Mouse (Mus musculus): Measurements from ENCODE around the gene Inafm2. TPM values are rescaled to one million over a fixed set of nuclear protein-coding genes. Genes with fewer than 3 reads are reported as not detected.

Inafm2 gene
- polyA plus RNA-seq, 1 experiment from 2014 or later: 25.2 TPM

- Histone ChIP-seq H3K27me3 (replicated peaks) (0 out of 2 replicates have a peak, but pooled peaks cover 2% of the 10 kb centered on the region), H3K36me3 (no peaks in the 10 kb centered on the region), H3K9me3 (no peaks in the 10 kb centered on the region), H3K27ac (no peak overlapping the region), H3K4me2 (replicated peaks) (peak overlapping the region; percentile 60), H3K4me1 (peaks cover 5% of the 10 kb centered on the region; the same call in 1 of the 2 replicates), H3K9ac (no peak overlapping the region), H3K4me3 (peak overlapping the region; percentile 42)
- WGBS: 7% methylated on average over 10 of the region's 10 CpGs
- peak; percentile 61 for ATAC-seq (ENCODE audit: low FRiP score, low read depth)
Observed at GRCm38 (mm10) chr2:118779065-118779464, 33.5 kb downstream of the Inafm2 start.

- WGBS: 13% methylated on average over 39 of the region's 39 CpGs
- no peaks in the 10 kb centered on the region for H3K27me3 ChIP-seq (replicated peaks)
Observed at GRCm38 (mm10) chr2:118779504-118780480, 34.2 kb downstream of the Inafm2 start, which contains the start of gene Disp2. TSS of gene Disp2 (plus strand) at chr2:118779719.

GRCm38 (mm10) chr2:118781115-118781514 is 35.6 kb downstream of the Inafm2 start:
- 43% methylated on average over 1 of the region's 1 CpGs for WGBS
- Histone ChIP-seq H3K27me3 (replicated peaks) (no peaks in the 10 kb centered on the region), H3K9ac (no peak overlapping the region), H3K4me2 (replicated peaks) (peak overlapping the region; percentile 60), H3K4me3 (no peak overlapping the region), H3K27ac (no peak overlapping the region), H3K36me3 (no peaks in the 10 kb centered on the region), H3K9me3 (no peaks in the 10 kb centered on the region), H3K4me1 (peaks cover 5% of the 10 kb centered on the region; the same call in 1 of the 2 replicates)
- no peak for ATAC-seq (ENCODE audit: low FRiP score, low read depth)

More at GRCm38 (mm10) chr2:118779504-118780480, 34.2 kb downstream of the Inafm2 start, which contains the start of gene Disp2:
- no peaks in the 10 kb centered on the region for H3K36me3 ChIP-seq
- H3K4me1 ChIP-seq: peaks cover 5% of the 10 kb centered on the region; the same call in 1 of the 2 replicates
- peak within 1 kb of the TSS; percentile 42 for H3K4me3 ChIP-seq
- peak; percentile 95 for ATAC-seq (ENCODE audit: low FRiP score, low read depth)
- no peaks in the 10 kb centered on the region for H3K9me3 ChIP-seq
- H3K27ac ChIP-seq: peak within 1 kb of the TSS; percentile 16; the same call in 1 of the 2 replicates
- H3K4me2 ChIP-seq (replicated peaks): peak within 1 kb of the TSS; percentile 60
- H3K9ac ChIP-seq: peak within 1 kb of the TSS; percentile 61

- Histone ChIP-seq H3K27me3 (replicated peaks) (no peaks in the 10 kb centered on the region), H3K9ac (no peak overlapping the region), H3K27ac (no peak overlapping the region), H3K36me3 (0 out of 2 replicates have a peak, but pooled peaks cover 3% of the 10 kb centered on the region), H3K4me1 (peaks cover 5% of the 10 kb centered on the region; the same call in 1 of the 2 replicates), H3K4me2 (replicated peaks) (no peak overlapping the region), H3K9me3 (no peaks in the 10 kb centered on the region), H3K4me3 (no peak overlapping the region)
- WGBS: 73% methylated on average over 4 of the region's 4 CpGs
- ATAC-seq (ENCODE audit: low FRiP score, low read depth): no peak
Observed at GRCm38 (mm10) chr2:118782303-118782702, 36.7 kb downstream of the Inafm2 start.

GRCm38 (mm10) chr2:118783093-118783492 is 37.5 kb downstream of the Inafm2 start:
- Histone ChIP-seq H3K27me3 (replicated peaks) (no peaks in the 10 kb centered on the region), H3K4me3 (no peak overlapping the region), H3K27ac (no peak overlapping the region), H3K36me3 (peaks cover 10% of the 10 kb centered on the region; the same call in 1 of the 2 replicates), H3K4me1 (peaks cover 5% of the 10 kb centered on the region; the same call in 1 of the 2 replicates), H3K4me2 (replicated peaks) (no peak overlapping the region), H3K9me3 (no peaks in the 10 kb centered on the region), H3K9ac (no peak overlapping the region)
- no peak for ATAC-seq (ENCODE audit: low FRiP score, low read depth)
- WGBS: 69% methylated on average over 5 of the region's 5 CpGs

GRCm38 (mm10) chr2:118783663-118784062 is 38.1 kb downstream of the Inafm2 start:
- H3K9ac ChIP-seq: no peak overlapping the region
- H3K4me2 ChIP-seq (replicated peaks): no peak overlapping the region
- peaks cover 10% of the 10 kb centered on the region; the same call in 1 of the 2 replicates for H3K36me3 ChIP-seq
- no peak overlapping the region for H3K4me3 ChIP-seq
- no peak overlapping the region for H3K27ac ChIP-seq
- 92% methylated on average over 7 of the region's 7 CpGs for WGBS
- H3K27me3 ChIP-seq (replicated peaks): no peaks in the 10 kb centered on the region
- no peaks in the 10 kb centered on the region for H3K9me3 ChIP-seq
- ATAC-seq (ENCODE audit: low FRiP score, low read depth): no peak
- peaks cover 5% of the 10 kb centered on the region; the same call in 1 of the 2 replicates for H3K4me1 ChIP-seq

GRCm38 (mm10) chr2:118786525-118786924 is 41.0 kb downstream of the Inafm2 start:
- H3K9me3 ChIP-seq: no peaks in the 10 kb centered on the region
- H3K36me3 ChIP-seq: peaks cover 16% of the 10 kb centered on the region
- H3K4me3 ChIP-seq: no peak overlapping the region
- 91% methylated on average over 5 of the region's 5 CpGs for WGBS
- H3K4me1 ChIP-seq: peaks cover 9% of the 10 kb centered on the region; the same call in 1 of the 2 replicates
- H3K4me2 ChIP-seq (replicated peaks): no peak overlapping the region
- no peak overlapping the region for H3K9ac ChIP-seq
- H3K27me3 ChIP-seq (replicated peaks): 0 out of 2 replicates have a peak, but pooled peaks cover 15% of the 10 kb centered on the region
- no peak overlapping the region for H3K27ac ChIP-seq
- no peak for ATAC-seq (ENCODE audit: low FRiP score, low read depth)

GRCm38 (mm10) chr2:118789501-118789900 is 43.9 kb downstream of the Inafm2 start:
- Histone ChIP-seq H3K4me2 (replicated peaks) (no peak overlapping the region), H3K36me3 (peaks cover 30% of the 10 kb centered on the region), H3K4me1 (peaks cover 9% of the 10 kb centered on the region; the same call in 1 of the 2 replicates), H3K27me3 (replicated peaks) (0 out of 2 replicates have a peak, but pooled peaks cover 18% of the 10 kb centered on the region), H3K27ac (no peak overlapping the region), H3K9me3 (no peaks in the 10 kb centered on the region), H3K4me3 (no peak overlapping the region), H3K9ac (no peak overlapping the region)
- WGBS: 90% methylated on average over 11 of the region's 11 CpGs
- no peak for ATAC-seq (ENCODE audit: low FRiP score, low read depth)

- H3K9ac ChIP-seq: no peak overlapping the region
- H3K36me3 ChIP-seq: peaks cover 30% of the 10 kb centered on the region
- H3K4me3 ChIP-seq: no peak overlapping the region
- H3K4me2 ChIP-seq (replicated peaks): peak overlapping the region; percentile 46
- no peak for ATAC-seq (ENCODE audit: low FRiP score, low read depth)
- no peak overlapping the region for H3K27ac ChIP-seq
- H3K4me1 ChIP-seq: peaks cover 9% of the 10 kb centered on the region; the same call in 1 of the 2 replicates
- 0 out of 2 replicates have a peak, but pooled peaks cover 18% of the 10 kb centered on the region for H3K27me3 ChIP-seq (replicated peaks)
- WGBS: 55% methylated on average over 12 of the region's 12 CpGs
- H3K9me3 ChIP-seq: no peaks in the 10 kb centered on the region
Observed at GRCm38 (mm10) chr2:118790221-118790550, 44.6 kb downstream of the Inafm2 start.

- no peaks in the 10 kb centered on the region for H3K9me3 ChIP-seq
- peak; percentile 53 for ATAC-seq (ENCODE audit: low FRiP score, low read depth)
- 28% methylated on average over 44 of the region's 44 CpGs for WGBS
- peak overlapping the region; percentile 46 for H3K4me2 ChIP-seq (replicated peaks)
- H3K4me1 ChIP-seq: peaks cover 9% of the 10 kb centered on the region; the same call in 1 of the 2 replicates
- H3K27ac ChIP-seq: no peak overlapping the region
- H3K36me3 ChIP-seq: peaks cover 30% of the 10 kb centered on the region
- no peak overlapping the region for H3K9ac ChIP-seq
- 0 out of 2 replicates have a peak, but pooled peaks cover 18% of the 10 kb centered on the region for H3K27me3 ChIP-seq (replicated peaks)
- H3K4me3 ChIP-seq: no peak overlapping the region; the same call in 1 of the 2 replicates
Observed at GRCm38 (mm10) chr2:118790551-118791525, 45.3 kb downstream of the Inafm2 start.

GRCm38 (mm10) chr2:118791591-118792258 is 46.2 kb downstream of the Inafm2 start:
- H3K4me1 ChIP-seq: peaks cover 9% of the 10 kb centered on the region; the same call in 1 of the 2 replicates
- no peaks in the 10 kb centered on the region for H3K9me3 ChIP-seq
- WGBS: 93% methylated on average over 26 of the region's 26 CpGs
- ATAC-seq (ENCODE audit: low FRiP score, low read depth): no peak
- no peak overlapping the region for H3K4me2 ChIP-seq (replicated peaks)
- no peak overlapping the region for H3K27ac ChIP-seq
- no peak overlapping the region for H3K9ac ChIP-seq
- H3K36me3 ChIP-seq: peaks cover 28% of the 10 kb centered on the region
- no peak overlapping the region for H3K4me3 ChIP-seq
- H3K27me3 ChIP-seq (replicated peaks): 0 out of 2 replicates have a peak, but pooled peaks cover 18% of the 10 kb centered on the region

Measured in neural tube, embryonic 12.5 days (tissue).